ENCODE assay signal across 14 mouse cellular contexts in genomic region chr11:95621010-95621409, GRCm38 (mm10). TPM values are rescaled to one million over a fixed set of nuclear protein-coding genes. Genes with fewer than 3 reads are reported as not detected.
DNase-seq lines count a peak whose midpoint lies in the region; TF ChIP-seq lines count a peak whose summit lies in the region.
"Had no signal": no experiment of that assay in that cellular context is flagged by ENCODE, and none has a peak within 500 bp of the region (broad histone marks: within the 10 kb centered on the region; RNA-seq: fewer than 3 reads in every experiment).

No protein-coding gene starts in this region.

- H3K27me3 ChIP-seq in kidney, adult 2 months (replicated peaks; ENCODE audit: control insufficient read depth, insufficient read depth, low read length): no peaks in the 10 kb centered on the region
- H3K27me3 ChIP-seq in E14TG2a.4 (ENCODE audit: insufficient read depth, low read length): peaks cover 17% of the 10 kb centered on the region

- DNase-seq in embryo, embryonic 10.5 days (ENCODE audit: low spot score): peak; percentile 57
- no peak for DNase-seq in embryo, embryonic 9.5 days (ENCODE audit: extremely low spot score)
- peak; percentile 52 for DNase-seq in kidney, adult 2 months
- DNase-seq in kidney, adult 18-20 months: no peak
- peak; percentile 84 for DNase-seq in kidney, postnatal 10 days
- DNase-seq in layer of hippocampus, adult 2 months (ENCODE audit: low spot score in 2 of 2): no peak
- no peak for DNase-seq in B cell, adult 2 months
- DNase-seq: adrenal gland, postnatal 14 days; cerebellum, postnatal 36 days; layer of hippocampus, adult 9-11 months; liver, postnatal 0 days had no signal

- 54% methylated on average over 4 of the region's 4 CpGs for WGBS in kidney, adult 2 months

- no peaks in the 10 kb centered on the region for H3K36me3 ChIP-seq in kidney, adult 2 months (ENCODE audit: control insufficient read depth, insufficient read depth, low read length)
- peaks cover 17% of the 10 kb centered on the region for H3K36me3 ChIP-seq in E14TG2a.4 (ENCODE audit: insufficient read depth, low read length)
- H3K36me3 ChIP-seq: G1E; midbrain, embryonic 13.5 days had no signal

- no peaks in the 10 kb centered on the region for H3K4me1 ChIP-seq in kidney, adult 2 months (ENCODE audit: control insufficient read depth, insufficient read depth, low read length)
- H3K4me1 ChIP-seq in E14TG2a.4 (replicated peaks; ENCODE audit: low read depth, low read length): peaks cover 85% of the 10 kb centered on the region

- no peak overlapping the region for H3K4me3 ChIP-seq in kidney, adult 2 months (ENCODE audit: insufficient read depth, low read depth, low read length)
- peak overlapping the region; percentile 72 for H3K4me3 ChIP-seq in E14TG2a.4 (replicated peaks; ENCODE audit: low read length)
- no peak overlapping the region for H3K4me3 ChIP-seq in layer of hippocampus, adult 2 months
- H3K4me3 ChIP-seq: midbrain, embryonic 13.5 days had no signal

- no peak overlapping the region for H3K27ac ChIP-seq in kidney, adult 2 months (ENCODE audit: insufficient read depth, low read depth, low read length)
- H3K27ac ChIP-seq in layer of hippocampus, adult 2 months: no peak overlapping the region
- H3K27ac ChIP-seq: midbrain, embryonic 13.5 days had no signal

- H3K9me3 ChIP-seq in E14TG2a.4 (ENCODE audit: low read length): no peaks in the 10 kb centered on the region
- H3K9me3 ChIP-seq: G1E; midbrain, embryonic 13.5 days had no signal

- no peak for TF ChIP-seq POLR2A in kidney, adult 2 months (IDR thresholded peaks at IDR 0.05; ENCODE audit: low read depth, low read length)

- TF ChIP-seq CTCF in kidney, adult 2 months (conservative IDR thresholded peaks at IDR 0.05; ENCODE audit: insufficient read depth, insufficient read length, low read depth, low read length): no peak
- TF ChIP-seq CTCF in E14TG2a.4 (conservative IDR thresholded peaks at IDR 0.05; ENCODE audit: low read length): no peak
- TF ChIP-seq CTCF in layer of hippocampus, adult 2 months (conservative IDR thresholded peaks at IDR 0.05): no peak

RNA-seq across cellular contexts. Expression of gene Ngfr, which starts 33.5 kb away (rescaled TPM):
- 5.7 and 6.6 TPM in 2 replicates for polyA plus RNA-seq in kidney, adult 2 months (2012; rRNA removed)
- 1 to 10 TPM; 1.3 TPM for total RNA-seq in layer of hippocampus, adult 2 months (2021)
- polyA plus RNA-seq: G1E had no signal

RNA-seq across cellular contexts. Expression of gene Phb, which starts 45.7 kb away (rescaled TPM):
- 258 and 296 TPM in 2 replicates for polyA plus RNA-seq in kidney, adult 2 months (2012; rRNA removed)
- 10 to 100 TPM; 96.3 to 97.5 TPM for total RNA-seq in layer of hippocampus, adult 2 months (2021)

Comparison
In these comparisons a context has a peak if more than half of its experiments do, and no peak if none do; other contexts are left out.
1. DNase-seq: peak in embryo, embryonic 10.5 days (single experiment), kidney, adult 2 months (single experiment) and kidney, postnatal 10 days (single experiment); none in embryo, embryonic 9.5 days (single experiment), kidney, adult 18-20 months (single experiment), layer of hippocampus, adult 2 months (0 of 2) and B cell, adult 2 months (0 of 2).